Mouse (Mus musculus) hindbrain, embryonic 15.5 days (tissue): ENCODE data around the gene Bicra. TPM values are rescaled to one million over a fixed set of nuclear protein-coding genes. Genes with fewer than 3 reads are reported as not detected.

Source experiments
- ATAC-seq: fragments of 200-750 bp; cut with Nextera tagmentation; 2 replicates; pipeline ENCODE4 v1.8.0; 2017; ENCODE audit warnings: low read depth, moderate number of reproducible peaks, moderate TSS enrichment; ENCODE audit not compliant: low FRiP score
- H3K27ac ChIP-seq: fragments of 300-500 bp; sonication (generic); replicated peaks from 2 replicates; pipeline ENCODE4 v1.5.1; 2015; ENCODE audit warnings: mild to moderate bottlenecking, inconsistent platforms
- H3K27me3 ChIP-seq: fragments of 300-500 bp; sonication (generic); 2 replicates; pipeline ENCODE4 v1.6.1; 2015; ENCODE audit warnings: control low read depth, inconsistent platforms
- H3K36me3 ChIP-seq: fragments of 300-500 bp; sonication (generic); 2 replicates; pipeline ENCODE4 v1.6.1; 2015; ENCODE audit warnings: control low read depth, inconsistent platforms
- H3K4me1 ChIP-seq: fragments of 300-500 bp; sonication (generic); replicated peaks from 2 replicates; pipeline ENCODE4 v1.6.1; 2015; ENCODE audit warnings: control low read depth, inconsistent platforms
- H3K4me2 ChIP-seq: fragments of 300-500 bp; sonication (generic); 2 replicates; pipeline ENCODE4 v1.6.1; 2015; ENCODE audit warnings: moderate library complexity, mild to moderate bottlenecking, inconsistent platforms
- H3K4me3 ChIP-seq: fragments of 300-500 bp; sonication (generic); 2 replicates; pipeline ENCODE4 v1.5.1; 2015; ENCODE audit warnings: mild to moderate bottlenecking, inconsistent platforms
- H3K9ac ChIP-seq: fragments of 300-500 bp; sonication (generic); 2 replicates; pipeline ENCODE4 v1.6.1; 2015; ENCODE audit warnings: inconsistent platforms
- H3K9me3 ChIP-seq: fragments of 300-500 bp; sonication (generic); 2 replicates; pipeline ENCODE4 v1.6.1; 2016; ENCODE audit warnings: control low read depth, inconsistent platforms
- WGBS: fragments of 180-500 bp; shearing (Covaris S2); methylation state at CpG from one replicate; pipeline ENCODE4 v1.1.7; 2015; 5-methylcytosine and 5-hydroxymethylcytosine counted together
- polyA plus RNA-seq: library from polyadenylated mRNA; unstranded; fragments of >200 nt; fragmentation: Nextera tagmentation; extraction: Ambion mirVana; gene quantifications from 2 replicates; pipeline ENCODE4 v1.2.1, GENCODE M21; 2015

The Bicra gene
- polyA plus RNA-seq, 1 experiment from 2014 or later: 8.7 TPM

DNA sequence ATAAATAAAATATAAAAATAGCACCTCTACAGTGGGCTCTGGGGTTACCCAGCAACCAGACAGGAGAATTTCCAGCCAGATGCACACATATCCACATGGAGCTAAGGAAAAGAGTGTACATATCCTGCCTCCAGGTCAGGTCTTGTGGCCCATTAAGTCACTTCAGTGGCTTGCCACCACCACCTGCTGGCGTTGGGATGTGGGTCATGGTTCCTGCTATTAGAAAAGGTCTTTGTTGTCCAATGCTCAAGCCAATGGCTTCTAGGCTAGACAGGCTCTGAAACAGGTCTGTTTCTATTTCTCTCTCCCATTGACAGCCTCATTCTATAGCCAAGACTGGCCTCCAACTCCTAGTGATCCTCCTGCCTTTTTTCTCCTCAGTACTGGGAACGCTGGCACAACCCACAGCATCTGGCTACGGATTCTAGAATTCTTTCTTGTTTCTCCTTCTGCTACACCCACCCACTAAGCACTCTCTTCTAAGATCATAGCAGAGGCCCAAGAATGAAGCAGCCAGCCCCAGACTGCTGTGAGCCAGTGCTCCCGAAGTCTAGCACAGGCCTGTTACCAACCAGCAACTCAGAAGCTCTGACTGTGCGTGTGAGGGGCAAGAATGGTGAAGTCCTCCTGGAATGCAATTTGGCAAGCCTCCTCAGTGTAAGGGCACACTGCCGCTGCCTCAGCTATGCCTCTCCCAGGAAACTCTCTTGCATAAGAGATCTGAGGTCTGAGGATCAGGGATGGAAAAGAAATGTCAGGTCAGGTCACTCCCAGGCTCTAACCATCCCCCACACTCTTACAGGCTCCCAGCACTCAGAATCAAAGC is 19.4 kb downstream of the Bicra start:
- no peak overlapping the region for H3K4me3 ChIP-seq
- H3K27me3 ChIP-seq: no peaks in the 10 kb centered on the region
- no peaks in the 10 kb centered on the region for H3K9me3 ChIP-seq
- H3K4me1 ChIP-seq: peaks cover 8% of the 10 kb centered on the region; the same call in 1 of the 2 replicates
- no peak for ATAC-seq
- no peak overlapping the region for H3K9ac ChIP-seq
- H3K36me3 ChIP-seq: no peaks in the 10 kb centered on the region
- no peak overlapping the region; the same call in none of the 2 replicates for H3K27ac ChIP-seq
- 73% methylated on average over 6 of the region's 6 CpGs for WGBS
- no peak overlapping the region for H3K4me2 ChIP-seq

DNA sequence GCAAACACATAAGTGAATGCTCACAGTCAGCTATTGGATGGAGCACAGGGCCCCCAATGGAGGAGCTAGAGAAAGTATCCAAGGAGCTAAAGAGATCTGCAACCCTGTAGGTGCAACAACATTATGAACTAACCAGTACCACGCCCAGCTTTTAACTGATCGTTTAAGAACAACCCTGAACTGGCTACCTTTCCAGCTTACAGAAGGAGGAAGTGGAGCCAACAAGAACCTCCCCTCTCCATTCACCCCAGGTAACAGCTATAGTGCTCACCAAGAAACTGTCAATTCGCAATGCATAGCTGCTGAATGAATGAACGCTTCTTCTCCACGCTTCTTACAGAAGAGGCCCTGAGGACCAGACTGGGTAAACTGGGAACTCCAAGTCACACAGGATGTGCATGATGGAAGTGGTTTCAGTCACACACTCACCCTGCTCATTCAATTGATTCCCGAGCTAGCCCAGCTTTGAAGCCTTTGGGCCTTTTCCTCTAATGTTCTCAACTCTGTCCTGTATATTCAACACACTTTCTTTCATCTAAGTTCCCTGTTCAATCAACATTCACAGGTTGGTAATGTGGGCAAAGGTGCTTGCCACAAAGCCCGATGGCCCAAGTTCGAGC is 23.0 kb downstream of the Bicra start:
- Histone ChIP-seq H3K9me3 (no peaks in the 10 kb centered on the region), H3K4me1 (peaks cover 11% of the 10 kb centered on the region; the same call in 1 of the 2 replicates), H3K4me3 (no peak overlapping the region), H3K36me3 (no peaks in the 10 kb centered on the region), H3K27ac (no peak overlapping the region), H3K9ac (no peak overlapping the region), H3K27me3 (no peaks in the 10 kb centered on the region), H3K4me2 (no peak overlapping the region)
- 91% methylated on average over 8 of the region's 8 CpGs for WGBS
- no peak for ATAC-seq

DNA sequence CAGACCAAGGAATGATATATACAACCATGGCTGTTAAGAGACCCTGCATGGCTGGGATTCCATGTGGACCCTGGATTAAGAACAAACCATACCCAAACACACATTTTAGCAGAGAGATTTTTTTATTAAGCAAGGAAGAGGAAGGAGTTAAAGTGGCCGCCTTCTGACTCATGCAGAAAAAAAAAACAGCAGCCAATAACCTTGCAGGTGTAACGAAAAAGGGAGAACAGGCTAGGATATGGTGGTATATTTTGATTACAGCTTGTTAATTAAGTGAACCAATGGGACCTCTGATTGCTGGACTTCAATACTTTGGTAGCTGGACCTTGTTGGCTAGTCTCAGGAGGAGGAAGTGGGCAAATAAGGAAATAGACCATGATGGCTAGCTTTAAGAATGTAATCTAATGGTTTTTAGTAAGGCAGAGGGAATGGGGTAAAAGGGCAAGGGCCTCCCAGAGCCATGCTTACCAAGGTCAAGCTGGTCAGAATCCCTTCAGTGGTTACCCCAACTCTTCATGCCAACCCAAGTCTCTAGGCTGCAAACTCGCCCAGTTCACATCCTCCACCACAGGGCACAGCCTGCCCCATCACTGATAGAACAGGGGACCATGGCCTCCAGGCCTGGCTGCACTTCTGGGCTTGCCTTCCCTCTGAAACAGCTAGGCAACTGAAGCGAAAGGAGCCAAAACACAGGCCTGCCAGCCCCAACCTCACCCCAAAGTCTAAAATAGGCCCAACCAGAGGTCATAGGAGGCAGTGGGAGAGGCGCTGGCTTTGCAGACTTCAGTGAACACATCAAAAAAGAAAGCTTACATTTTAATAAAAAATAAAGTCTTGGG is 28.2 kb downstream of the Bicra start:
- Histone ChIP-seq H3K4me1 (0 out of 2 replicates have a peak, but pooled peaks cover 5% of the 10 kb centered on the region), H3K27ac (no peak overlapping the region), H3K4me3 (no peak overlapping the region), H3K36me3 (no peaks in the 10 kb centered on the region), H3K9ac (no peak overlapping the region), H3K27me3 (no peaks in the 10 kb centered on the region), H3K4me2 (no peak overlapping the region), H3K9me3 (no peaks in the 10 kb centered on the region)
- ATAC-seq: no peak
- WGBS: 92% methylated on average over 5 of the region's 5 CpGs

DNA sequence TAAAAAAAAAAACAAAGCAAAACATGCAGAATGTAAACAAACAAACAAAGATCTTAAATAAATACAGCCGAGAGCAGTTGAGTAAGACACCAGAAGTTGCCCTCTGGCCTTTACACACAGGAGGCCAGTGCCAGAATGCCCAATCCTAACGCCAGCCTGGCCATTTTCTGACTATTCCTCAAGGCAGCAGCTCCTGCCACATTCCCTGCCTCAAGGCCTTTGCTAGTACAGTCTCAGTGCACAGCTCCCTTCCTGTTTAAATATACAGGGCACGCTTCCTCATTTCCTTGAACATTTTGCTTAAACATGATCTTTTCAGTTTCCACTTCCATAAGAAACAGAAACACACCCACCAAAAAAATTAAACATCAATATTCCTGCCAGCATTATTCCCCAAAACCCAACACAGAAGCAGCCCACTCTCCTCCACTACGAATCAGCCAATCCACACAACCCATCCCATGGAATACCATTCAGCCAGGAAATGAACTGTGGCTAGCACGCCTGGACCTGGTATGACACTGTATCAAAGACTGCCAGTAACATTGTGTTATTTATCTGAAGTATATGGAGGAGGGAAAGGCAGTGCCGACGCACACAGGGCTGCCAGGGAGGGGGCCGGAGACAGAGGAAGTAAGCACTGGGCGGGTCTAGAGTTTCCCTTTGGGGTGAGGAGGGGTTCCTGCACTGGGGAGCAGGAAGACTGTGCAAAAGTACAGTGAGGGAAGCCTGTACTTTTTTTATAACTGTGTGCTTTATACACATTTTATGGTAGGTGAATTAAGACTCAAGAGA is 29.5 kb downstream of the Bicra start:
- Histone ChIP-seq H3K9me3 (no peaks in the 10 kb centered on the region), H3K4me1 (0 out of 2 replicates have a peak, but pooled peaks cover 2% of the 10 kb centered on the region), H3K27me3 (no peaks in the 10 kb centered on the region), H3K27ac (0 out of 2 replicates have a peak overlapping the region, but pooled peaks have one; percentile 16), H3K4me2 (no peak overlapping the region), H3K4me3 (no peak overlapping the region), H3K36me3 (no peaks in the 10 kb centered on the region), H3K9ac (no peak overlapping the region)
- ATAC-seq: no peak
- 88% methylated on average over 9 of the region's 9 CpGs for WGBS

DNA sequence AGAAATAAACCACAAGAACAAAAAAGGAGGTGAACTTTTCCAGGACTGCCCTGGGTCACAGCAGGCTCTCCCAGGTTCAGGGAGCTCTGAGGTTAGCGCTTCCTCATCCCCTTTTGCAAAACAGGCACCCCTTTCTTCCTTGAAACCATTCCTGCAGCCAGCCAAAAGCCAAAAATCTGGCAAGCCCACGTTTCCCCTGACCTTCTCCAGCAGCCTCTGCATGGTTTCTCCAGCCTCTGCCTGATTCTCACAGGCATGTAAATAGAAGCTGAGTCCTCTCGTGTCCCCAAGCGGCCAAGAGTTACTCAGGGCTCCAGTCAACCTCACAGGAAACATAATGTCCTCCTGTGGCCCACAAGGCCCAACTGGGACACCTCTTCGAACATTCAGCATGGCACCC is 32.3 kb downstream of the Bicra start:
- H3K4me1 ChIP-seq: no peaks in the 10 kb centered on the region
- whole genome bisulfite sequencing: 88% methylated on average over 5 of the region's 5 CpGs

DNA sequence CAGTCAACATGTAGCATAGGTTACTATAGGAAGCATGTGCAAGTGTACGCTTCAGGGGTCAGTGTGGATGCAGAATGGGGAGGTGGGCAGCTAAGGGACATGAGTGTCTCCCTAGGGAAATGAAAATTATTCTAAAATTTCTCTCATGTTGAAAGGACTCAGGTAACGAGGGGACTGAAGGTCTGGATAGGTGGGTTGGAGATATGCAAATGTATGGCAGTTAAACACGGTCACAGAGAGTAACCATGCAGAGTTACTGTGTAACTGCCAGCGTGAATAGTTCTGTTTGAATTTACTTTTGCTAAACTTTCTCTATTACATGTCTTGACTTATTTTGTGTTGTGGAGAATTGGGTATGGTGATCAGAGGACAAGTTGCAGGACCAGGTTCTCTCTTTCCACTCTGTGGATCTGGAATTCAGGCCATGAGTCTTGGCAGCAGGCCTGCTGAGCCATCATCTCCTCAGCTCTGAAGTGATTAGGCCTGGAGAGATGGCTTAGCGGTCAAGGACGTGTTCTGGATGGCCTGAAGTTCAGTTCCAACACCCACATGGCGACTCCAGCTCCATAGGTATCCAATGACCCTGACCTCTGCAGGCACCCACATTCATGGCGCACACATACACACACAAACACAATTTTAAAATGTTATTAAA is 33.1 kb downstream of the Bicra start:
- no peak overlapping the region for H3K9ac ChIP-seq
- no peaks in the 10 kb centered on the region for H3K27me3 ChIP-seq
- H3K4me3 ChIP-seq: no peak overlapping the region
- H3K4me2 ChIP-seq: no peak overlapping the region
- H3K9me3 ChIP-seq: no peaks in the 10 kb centered on the region
- no peak overlapping the region for H3K27ac ChIP-seq
- 0 out of 2 replicates have a peak, but pooled peaks cover 3% of the 10 kb centered on the region for H3K4me1 ChIP-seq
- H3K36me3 ChIP-seq: no peaks in the 10 kb centered on the region
- WGBS: 84% methylated on average over 8 of the region's 8 CpGs
- no peak for ATAC-seq

More for the DNA sequence above, 32.3 kb downstream of the Bicra start:
- H3K27ac ChIP-seq: no peak overlapping the region
- H3K9ac ChIP-seq: no peak overlapping the region
- no peak overlapping the region for H3K4me3 ChIP-seq
- no peaks in the 10 kb centered on the region for H3K27me3 ChIP-seq
- no peak overlapping the region for H3K4me2 ChIP-seq
- H3K9me3 ChIP-seq: no peaks in the 10 kb centered on the region
- no peaks in the 10 kb centered on the region for H3K36me3 ChIP-seq
- no peak for ATAC-seq

DNA sequence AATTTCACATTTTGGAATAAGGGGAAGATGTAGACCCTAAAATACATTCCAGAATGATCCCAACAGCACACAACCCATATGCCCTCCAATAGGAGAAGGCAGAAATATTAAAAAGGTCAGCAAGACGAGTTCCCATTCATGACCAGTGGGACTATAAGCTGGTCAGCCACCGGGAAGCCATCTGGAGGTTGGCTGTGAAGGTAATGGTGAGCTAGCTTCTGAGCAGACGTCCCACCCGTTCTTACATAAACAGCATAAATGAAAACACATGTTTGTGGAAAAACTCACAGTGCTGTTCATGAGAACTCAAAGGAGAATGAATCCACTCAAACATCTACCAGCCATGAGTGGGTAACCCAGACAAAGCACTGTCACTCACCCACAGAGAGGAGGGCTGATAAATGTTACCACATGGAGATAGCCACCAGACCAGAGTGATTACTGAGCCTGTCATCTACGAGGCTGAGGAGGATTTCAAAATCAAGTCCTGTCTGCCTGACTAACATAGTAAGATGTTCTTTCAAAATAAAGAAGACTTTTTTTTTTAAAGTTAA is 33.9 kb downstream of the Bicra start:
- Histone ChIP-seq H3K36me3 (no peaks in the 10 kb centered on the region), H3K4me3 (no peak overlapping the region), H3K9ac (no peak overlapping the region), H3K4me1 (0 out of 2 replicates have a peak, but pooled peaks cover 3% of the 10 kb centered on the region), H3K27me3 (no peaks in the 10 kb centered on the region), H3K4me2 (no peak overlapping the region), H3K27ac (no peak overlapping the region), H3K9me3 (no peaks in the 10 kb centered on the region)
- 91% methylated on average over 5 of the region's 5 CpGs for WGBS
- no peak for ATAC-seq

DNA sequence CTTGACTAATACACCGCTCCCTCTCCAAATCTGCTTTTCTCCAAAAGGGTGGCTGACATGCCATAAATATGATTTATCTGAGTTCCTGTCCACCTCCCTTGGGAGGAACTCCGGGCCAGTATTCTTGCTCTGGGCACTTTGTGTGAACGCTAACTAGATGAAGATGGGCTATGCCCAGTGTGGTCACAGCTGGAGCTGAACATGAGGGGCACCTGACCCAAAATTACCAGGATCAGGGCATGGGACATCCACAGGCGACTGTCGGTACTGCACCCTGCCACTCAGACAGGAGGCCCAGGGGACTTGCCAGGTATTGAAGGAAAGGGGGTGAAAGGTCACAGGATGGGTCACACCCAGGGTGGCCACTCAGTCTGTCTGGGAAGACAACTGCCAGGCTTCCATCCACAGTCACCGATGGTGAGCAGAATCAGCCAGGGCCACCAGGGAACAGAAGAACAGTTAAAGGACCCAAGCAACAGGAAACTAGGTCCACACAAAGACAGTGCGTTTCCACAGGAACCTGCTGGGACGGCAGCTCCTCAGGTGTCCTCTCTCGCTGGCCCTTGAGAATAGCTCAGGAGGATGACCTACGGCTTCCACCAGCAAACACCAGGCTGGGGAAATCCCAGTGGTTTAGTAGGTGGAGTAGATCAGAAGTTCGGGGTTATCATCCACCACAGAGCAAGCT is 35.0 kb downstream of the Bicra start:
- Histone ChIP-seq H3K4me3 (no peak overlapping the region), H3K9ac (no peak overlapping the region), H3K27ac (no peak overlapping the region), H3K4me2 (no peak overlapping the region), H3K27me3 (no peaks in the 10 kb centered on the region), H3K9me3 (no peaks in the 10 kb centered on the region), H3K36me3 (no peaks in the 10 kb centered on the region), H3K4me1 (0 out of 2 replicates have a peak, but pooled peaks cover 3% of the 10 kb centered on the region)
- ATAC-seq: no peak
- WGBS: 80% methylated on average over 11 of the region's 11 CpGs

DNA sequence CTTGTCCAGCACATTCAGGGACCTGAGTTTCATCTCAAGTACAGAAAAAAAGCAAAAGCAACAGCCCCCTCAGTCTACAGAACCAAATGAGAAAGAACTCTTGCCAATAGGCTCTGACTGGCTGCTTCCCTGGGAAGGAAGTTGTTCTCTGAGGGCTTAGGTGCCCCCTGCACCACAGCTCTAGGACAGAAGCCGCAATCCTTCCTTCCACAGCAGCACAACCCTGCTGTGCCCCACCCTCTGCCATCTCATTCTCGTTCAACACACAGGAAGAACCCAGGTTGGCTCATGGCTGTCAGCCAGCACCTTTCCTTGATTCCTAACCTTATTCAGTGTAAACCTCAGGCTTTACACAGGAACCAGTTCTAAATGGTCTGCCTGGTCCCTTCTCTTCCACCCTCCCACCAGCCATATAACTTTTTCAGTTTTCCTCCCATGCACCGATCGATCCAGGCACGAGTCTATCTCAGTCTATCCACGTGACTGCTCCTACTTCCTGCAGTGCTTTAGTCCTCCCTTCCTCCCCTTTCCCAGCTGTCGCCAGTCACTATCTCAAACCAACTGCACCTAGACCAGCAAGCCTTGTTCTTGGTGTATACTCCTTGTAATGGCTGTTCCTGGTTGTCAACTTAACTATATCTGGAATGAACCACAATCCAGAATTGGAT is 36.2 kb downstream of the Bicra start:
- no peak overlapping the region for H3K4me2 ChIP-seq
- H3K27me3 ChIP-seq: no peaks in the 10 kb centered on the region
- H3K9ac ChIP-seq: no peak overlapping the region
- 0 out of 2 replicates have a peak, but pooled peaks cover 3% of the 10 kb centered on the region for H3K4me1 ChIP-seq
- no peak overlapping the region for H3K27ac ChIP-seq
- WGBS: 90% methylated on average over 7 of the region's 7 CpGs
- H3K9me3 ChIP-seq: no peaks in the 10 kb centered on the region
- no peaks in the 10 kb centered on the region for H3K36me3 ChIP-seq
- H3K4me3 ChIP-seq: no peak overlapping the region
- ATAC-seq: no peak

DNA sequence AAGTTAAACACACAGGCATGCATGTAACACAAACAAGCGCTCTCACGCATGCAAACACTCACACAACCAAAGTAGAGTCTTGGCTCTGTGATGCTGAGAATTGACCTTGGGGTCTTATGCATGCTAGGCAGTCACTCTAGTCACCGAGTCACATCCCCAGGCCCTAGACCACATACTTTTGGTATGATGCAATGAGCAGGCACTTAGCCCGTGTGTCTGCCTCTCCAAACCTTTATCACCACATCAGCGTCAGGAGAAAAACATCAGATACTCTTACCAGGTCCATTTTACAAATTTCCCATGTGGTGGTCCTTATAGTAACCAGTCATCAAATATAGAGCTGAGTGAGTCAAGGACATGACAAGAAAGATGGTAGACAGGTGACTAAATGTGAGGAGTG is 37.1 kb downstream of the Bicra start:
- 87% methylated on average over 5 of the region's 5 CpGs for WGBS
- no peak for ATAC-seq
- Histone ChIP-seq H3K9ac (no peak overlapping the region), H3K4me2 (no peak overlapping the region), H3K36me3 (no peaks in the 10 kb centered on the region), H3K9me3 (no peaks in the 10 kb centered on the region), H3K4me1 (0 out of 2 replicates have a peak, but pooled peaks cover 3% of the 10 kb centered on the region), H3K27ac (no peak overlapping the region), H3K4me3 (no peak overlapping the region), H3K27me3 (no peaks in the 10 kb centered on the region)
